Mouse (Mus musculus) kidney, postnatal 0 days (tissue): ENCODE data around the gene Npnt. TPM values are rescaled to one million over a fixed set of nuclear protein-coding genes. Genes with fewer than 3 reads are reported as not detected.

Experiments used
- ATAC-seq: fragments of 200-750 bp; cut with Nextera tagmentation; replicated peaks from 2 replicates; pipeline ENCODE4 v1.8.0; 2017; ENCODE audit warnings: low read depth, moderate number of reproducible peaks, moderate TSS enrichment, moderate library complexity; ENCODE audit not compliant: low FRiP score
- DNase-seq: peaks from one replicate; pipeline ENCODE4 v3.0.0-alpha.2; 2016; ENCODE audit warnings: low spot score
- H3K27ac ChIP-seq: fragments of 300-500 bp; sonication (generic); 2 replicates; pipeline ENCODE4 v1.5.1; 2014; ENCODE audit warnings: mild to moderate bottlenecking
- H3K27me3 ChIP-seq: fragments of 300-500 bp; sonication (generic); 2 replicates; pipeline ENCODE4 v1.6.1; 2014; ENCODE audit warnings: low read length, mixed read lengths; ENCODE audit not compliant: insufficient read depth
- H3K36me3 ChIP-seq: fragments of 300-500 bp; sonication (generic); 2 replicates; pipeline ENCODE4 v1.6.1; 2014; ENCODE audit warnings: low read length, mixed read lengths; ENCODE audit not compliant: insufficient read depth
- H3K4me1 ChIP-seq: fragments of 300-500 bp; sonication (generic); replicated peaks from 2 replicates; pipeline ENCODE4 v1.6.1; 2014; ENCODE audit warnings: antibody characterized with exemption, low read length, mixed read lengths; ENCODE audit not compliant: insufficient read depth
- H3K4me2 ChIP-seq: fragments of 300-500 bp; sonication (generic); 2 replicates; pipeline ENCODE4 v1.6.1; 2014; ENCODE audit warnings: mild to moderate bottlenecking, low read length, moderate library complexity, mixed read lengths
- H3K4me3 ChIP-seq: fragments of 300-500 bp; sonication (generic); replicated peaks from 2 replicates; pipeline ENCODE4 v1.5.1; 2014; ENCODE audit warnings: low read depth, low read length
- H3K9ac ChIP-seq: fragments of 300-500 bp; sonication (generic); 2 replicates; pipeline ENCODE4 v1.6.1; 2014; ENCODE audit warnings: low read depth, low read length
- H3K9me3 ChIP-seq: fragments of 300-500 bp; sonication (generic); replicated peaks from 2 replicates; pipeline ENCODE4 v1.6.1; 2016; ENCODE audit warnings: low read length, inconsistent platforms, mixed read lengths
- CTCF ChIP-seq: IDR thresholded peaks from 2 replicates; pipeline ENCODE4 v1.5.1; 2016; ENCODE audit warnings: antibody characterized with exemption, low read depth, mild to moderate bottlenecking, moderate library complexity
- WGBS: fragments of 180-500 bp; shearing (Covaris S2); extraction: QIAGEN DNeasy Blood & Tissue Kit; methylation state at CpG from one replicate; pipeline ENCODE4 v1.1.7; 2014; 5-methylcytosine and 5-hydroxymethylcytosine counted together
- polyA plus RNA-seq: library from polyadenylated mRNA; unstranded; fragments of >200 nt; fragmentation: Nextera tagmentation; extraction: Ambion mirVana; gene quantifications from 2 replicates; pipeline ENCODE4 v1.2.1, GENCODE M21; 2015

Npnt gene
- polyA plus RNA-seq, 1 experiment from 2014 or later: 229 TPM

DNA sequence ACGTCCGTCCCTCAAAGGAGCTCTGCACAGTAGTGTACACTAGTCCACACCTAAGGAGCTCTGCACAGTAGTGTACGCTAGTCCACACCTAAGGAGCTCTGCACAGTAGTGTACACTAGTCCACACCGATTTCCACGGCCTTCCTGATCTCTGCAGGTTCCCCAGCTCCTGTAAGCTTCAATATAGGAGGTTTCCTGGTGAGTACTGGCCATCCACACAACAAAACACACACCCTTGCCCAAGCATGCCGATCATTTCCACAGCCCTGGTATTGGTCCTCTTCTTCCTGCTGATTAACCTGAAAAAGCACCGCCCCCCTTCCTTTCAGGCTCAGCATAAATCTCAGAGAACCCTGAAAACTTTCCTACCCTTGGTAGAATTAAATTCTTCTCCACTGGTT lies 57.6 kb downstream of the Npnt start:
- H3K4me2 ChIP-seq: no peak overlapping the region
- H3K4me1 ChIP-seq: no peaks in the 10 kb centered on the region
- no peak for DNase-seq
- H3K9ac ChIP-seq: no peak overlapping the region
- WGBS: 91% methylated on average over 7 of the region's 7 CpGs
- no peak for ATAC-seq
- no peaks in the 10 kb centered on the region for H3K27me3 ChIP-seq
- no peak overlapping the region for H3K4me3 ChIP-seq
- H3K9me3 ChIP-seq: no peaks in the 10 kb centered on the region
- H3K27ac ChIP-seq: no peak overlapping the region
- H3K36me3 ChIP-seq: no peaks in the 10 kb centered on the region
- TF ChIP-seq CTCF: no peak

DNA sequence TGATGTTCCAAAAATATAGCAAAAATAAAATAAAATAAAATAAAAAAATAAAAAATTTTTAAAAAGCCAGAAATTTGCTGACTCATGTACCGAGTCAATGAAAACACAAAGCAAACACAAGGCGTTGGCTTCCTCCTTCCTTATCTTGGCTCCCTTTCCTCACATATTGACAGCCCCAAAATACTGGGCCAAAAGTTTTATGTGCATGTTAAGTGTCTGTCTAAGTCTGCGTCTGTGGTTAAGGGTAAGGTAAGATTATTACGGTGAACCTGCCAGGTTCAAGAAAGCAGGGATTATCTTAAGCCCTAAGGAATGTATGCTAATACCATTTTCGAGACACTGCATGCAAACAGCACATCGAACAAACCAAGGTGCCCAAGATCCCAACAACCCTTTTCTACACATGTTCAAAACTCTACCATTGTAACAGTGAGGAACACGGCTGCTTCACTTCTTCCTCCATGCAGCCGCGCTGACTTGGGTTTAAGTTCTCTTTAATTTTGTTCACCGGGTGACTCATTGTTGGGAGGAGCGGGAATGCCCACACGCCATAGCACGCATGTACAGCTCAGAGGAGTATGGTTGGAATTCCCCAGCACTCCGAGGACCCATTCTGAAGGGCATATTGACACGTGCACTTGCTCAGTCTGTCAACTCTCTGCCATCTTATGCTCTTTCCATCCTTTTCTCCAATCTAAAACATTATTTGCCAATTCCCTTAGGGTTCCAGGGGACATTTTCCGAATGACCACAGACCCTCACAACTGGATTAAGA lies 62.8 kb downstream of the Npnt start:
- no peak overlapping the region for H3K27ac ChIP-seq
- H3K36me3 ChIP-seq: no peaks in the 10 kb centered on the region
- H3K27me3 ChIP-seq: no peaks in the 10 kb centered on the region
- peaks cover 9% of the 10 kb centered on the region; the same call in 1 of the 2 replicates for H3K4me1 ChIP-seq
- no peaks in the 10 kb centered on the region for H3K9me3 ChIP-seq
- no peak overlapping the region for H3K4me2 ChIP-seq
- DNase-seq (no peak), ATAC-seq (no peak)
- H3K4me3 ChIP-seq: no peak overlapping the region
- 88% methylated on average over 16 of the region's 16 CpGs for WGBS
- no peak overlapping the region for H3K9ac ChIP-seq
- TF ChIP-seq CTCF: no peak

DNA sequence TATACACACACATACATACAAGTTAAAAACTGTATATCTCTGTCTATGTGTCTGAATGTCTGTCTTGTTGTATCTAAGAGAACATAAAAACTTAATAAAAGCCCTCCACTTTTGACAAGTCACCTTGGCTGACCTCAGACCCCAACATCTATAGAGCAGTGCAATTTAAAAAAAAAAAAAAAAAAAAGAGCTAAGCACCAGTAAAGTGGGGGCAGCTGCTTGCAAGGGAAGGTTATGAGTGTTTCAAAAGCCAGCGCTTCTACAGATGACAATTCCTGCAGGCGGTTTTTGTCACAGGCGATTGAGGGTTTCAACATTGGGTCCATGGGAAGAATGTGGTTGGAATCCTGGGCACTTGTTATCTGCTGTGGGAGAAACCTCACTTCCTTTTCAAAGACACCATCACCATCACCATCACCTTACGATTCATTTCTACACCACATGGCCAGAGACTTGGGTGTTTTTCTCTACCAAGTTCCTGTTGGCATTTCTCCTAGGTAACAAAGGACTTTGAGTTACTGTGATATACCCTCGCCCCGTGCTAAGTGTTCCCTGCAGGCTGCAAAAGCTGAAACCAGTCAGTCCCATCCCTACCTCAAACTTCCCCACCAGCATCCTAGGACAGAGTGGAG lies 63.6 kb downstream of the Npnt start:
- H3K9ac ChIP-seq: no peak overlapping the region
- DNase-seq: no peak
- H3K36me3 ChIP-seq: no peaks in the 10 kb centered on the region
- no peaks in the 10 kb centered on the region for H3K27me3 ChIP-seq
- peaks cover 9% of the 10 kb centered on the region; the same call in 1 of the 2 replicates for H3K4me1 ChIP-seq
- H3K4me2 ChIP-seq: no peak overlapping the region
- no peak for TF ChIP-seq CTCF
- no peaks in the 10 kb centered on the region for H3K9me3 ChIP-seq
- 92% methylated on average over 6 of the region's 6 CpGs for WGBS
- ATAC-seq: no peak
- H3K27ac ChIP-seq: no peak overlapping the region
- no peak overlapping the region for H3K4me3 ChIP-seq

DNA sequence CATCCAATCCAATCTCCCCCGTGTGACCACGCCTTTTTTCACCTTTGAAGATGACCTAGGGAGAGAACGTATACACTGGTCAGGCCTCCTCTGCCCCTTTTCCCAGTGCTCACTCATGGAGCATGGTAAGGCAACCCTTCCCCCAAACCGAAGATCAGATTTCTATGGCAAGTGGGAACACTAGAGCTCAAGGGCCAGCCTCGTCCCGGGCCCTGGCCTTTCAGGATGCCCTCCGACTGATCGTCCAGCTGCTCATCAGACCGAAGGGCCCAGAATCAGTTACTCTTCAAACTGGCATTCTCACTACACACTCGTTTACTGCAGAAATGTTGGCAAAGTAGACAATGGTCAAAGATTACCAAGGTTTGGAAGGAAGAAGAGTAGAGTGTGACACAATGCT lies 65.6 kb downstream of the Npnt start:
- Histone ChIP-seq H3K4me1 (peaks cover 9% of the 10 kb centered on the region; the same call in 1 of the 2 replicates), H3K27me3 (no peaks in the 10 kb centered on the region), H3K27ac (peak overlapping the region; percentile 67; the same call in 1 of the 2 replicates), H3K36me3 (no peaks in the 10 kb centered on the region), H3K4me2 (no peak overlapping the region), H3K4me3 (no peak overlapping the region), H3K9ac (no peak overlapping the region), H3K9me3 (no peaks in the 10 kb centered on the region)
- TF ChIP-seq CTCF: no peak
- DNase-seq (no peak), ATAC-seq (peak; percentile 41)
- WGBS: 52% methylated on average over 10 of the region's 10 CpGs

DNA sequence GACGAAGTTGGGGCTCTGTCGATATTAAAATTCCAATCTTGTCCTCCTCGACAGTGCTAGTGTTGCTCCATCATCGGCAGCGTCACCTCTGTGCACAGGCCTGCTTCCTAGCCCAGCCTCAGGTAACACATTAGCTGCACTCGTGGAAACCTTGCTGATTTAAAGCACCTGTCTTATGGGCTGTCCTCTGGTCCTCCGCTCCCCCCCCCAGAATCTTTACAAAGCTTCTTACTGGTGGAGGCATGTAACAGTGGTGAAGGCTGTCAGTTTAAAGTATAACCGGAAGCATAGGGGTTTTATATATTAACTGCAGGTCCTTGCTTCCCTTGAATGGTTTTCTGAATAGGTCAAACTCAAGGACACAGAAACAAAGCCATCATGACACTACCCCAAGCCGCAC lies 66.8 kb downstream of the Npnt start:
- peak; percentile 84 for ATAC-seq
- 52% methylated on average over 9 of the region's 9 CpGs for WGBS

DNA sequence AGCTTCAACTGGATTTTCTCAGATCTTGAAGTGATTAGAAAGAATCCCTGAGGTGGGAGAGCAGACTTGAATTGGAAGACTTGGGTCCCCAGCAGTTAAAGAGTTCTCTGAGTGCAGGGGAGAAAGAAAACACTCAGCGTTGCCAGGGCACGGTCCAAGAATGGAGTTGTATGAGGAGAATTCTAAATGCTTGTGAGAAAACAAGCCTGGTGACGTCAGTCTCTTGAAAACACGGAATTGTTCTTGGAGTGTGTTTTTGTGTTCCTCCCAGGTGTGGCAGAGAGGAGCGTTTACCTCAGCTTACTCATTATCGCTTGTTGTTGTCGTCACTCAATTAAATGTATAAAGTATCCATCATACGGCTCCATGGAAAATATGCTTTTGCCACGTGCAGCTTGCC lies 69.3 kb downstream of the Npnt start:
- no peak for TF ChIP-seq CTCF
- no peak overlapping the region for H3K9ac ChIP-seq
- no peak for DNase-seq

More for the DNA sequence above, 66.8 kb downstream of the Npnt start:
- no peaks in the 10 kb centered on the region for H3K36me3 ChIP-seq
- peak overlapping the region; percentile 67 for H3K27ac ChIP-seq
- no peaks in the 10 kb centered on the region for H3K9me3 ChIP-seq
- H3K4me3 ChIP-seq: no peak overlapping the region
- H3K9ac ChIP-seq: no peak overlapping the region
- no peak overlapping the region for H3K4me2 ChIP-seq
- H3K27me3 ChIP-seq: no peaks in the 10 kb centered on the region
- no peak for TF ChIP-seq CTCF
- DNase-seq: peak; percentile 34
- H3K4me1 ChIP-seq: peaks cover 9% of the 10 kb centered on the region; the same call in 1 of the 2 replicates

More for the DNA sequence above, 69.3 kb downstream of the Npnt start:
- no peaks in the 10 kb centered on the region for H3K27me3 ChIP-seq
- H3K36me3 ChIP-seq: no peaks in the 10 kb centered on the region
- ATAC-seq: no peak
- no peaks in the 10 kb centered on the region for H3K9me3 ChIP-seq
- 59% methylated on average over 9 of the region's 9 CpGs for WGBS
- H3K4me3 ChIP-seq: no peak overlapping the region
- no peak overlapping the region for H3K4me2 ChIP-seq
- peaks cover 9% of the 10 kb centered on the region; the same call in 1 of the 2 replicates for H3K4me1 ChIP-seq
- peak overlapping the region; percentile 37; the same call in 1 of the 2 replicates for H3K27ac ChIP-seq
